Mouse (Mus musculus) neural tube, embryonic 12.5 days (tissue): ENCODE data around the gene Ugt2b1. TPM values are rescaled to one million over a fixed set of nuclear protein-coding genes. Genes with fewer than 3 reads are reported as not detected.
"Not testable (repeated sequence)": the region's sequence is repeated elsewhere in the genome, so short reads cannot be mapped to it uniquely, and the experiment has no call there.

Experiments
- ATAC-seq: fragments of 200-750 bp; cut with Nextera tagmentation; 2 replicates; pipeline ENCODE4 v1.8.0; 2017; ENCODE audit warnings: low read depth, mild to moderate bottlenecking, moderate TSS enrichment, moderate library complexity; ENCODE audit not compliant: low FRiP score
- H3K27ac ChIP-seq: fragments of 300-500 bp; sonication (generic); 2 replicates; pipeline ENCODE4 v1.5.1; 2016
- H3K27me3 ChIP-seq: fragments of 300-500 bp; sonication (generic); replicated peaks from 2 replicates; pipeline ENCODE4 v1.6.1; 2016; ENCODE audit warnings: mild to moderate bottlenecking
- H3K36me3 ChIP-seq: fragments of 300-500 bp; sonication (generic); 2 replicates; pipeline ENCODE4 v1.6.1; 2016; ENCODE audit warnings: mild to moderate bottlenecking
- H3K4me1 ChIP-seq: fragments of 300-500 bp; sonication (generic); 2 replicates; pipeline ENCODE4 v1.6.1; 2016
- H3K4me2 ChIP-seq: fragments of 300-500 bp; sonication (generic); replicated peaks from 2 replicates; pipeline ENCODE4 v1.6.1; 2016; ENCODE audit warnings: mild to moderate bottlenecking
- H3K4me3 ChIP-seq: fragments of 300-500 bp; sonication (generic); 2 replicates; pipeline ENCODE4 v1.5.1; 2016
- H3K9ac ChIP-seq: fragments of 300-500 bp; sonication (generic); 2 replicates; pipeline ENCODE4 v1.6.1; 2016; ENCODE audit warnings: mild to moderate bottlenecking
- H3K9me3 ChIP-seq: fragments of 300-500 bp; sonication (generic); 2 replicates; pipeline ENCODE4 v1.6.1; 2016; ENCODE audit warnings: mild to moderate bottlenecking
- WGBS: fragments of 180-500 bp; shearing (Covaris S2); methylation state at CpG from one replicate; pipeline ENCODE4 v1.1.7; 2016; 5-methylcytosine and 5-hydroxymethylcytosine counted together
- polyA plus RNA-seq: library from polyadenylated mRNA; unstranded; fragments of >200 nt; fragmentation: Nextera tagmentation; extraction: Ambion mirVana; gene quantifications from 2 replicates; pipeline ENCODE4 v1.2.1, GENCODE M21; 2016

The Ugt2b1 gene
- not detected in 2 replicates for polyA plus RNA-seq

DNA sequence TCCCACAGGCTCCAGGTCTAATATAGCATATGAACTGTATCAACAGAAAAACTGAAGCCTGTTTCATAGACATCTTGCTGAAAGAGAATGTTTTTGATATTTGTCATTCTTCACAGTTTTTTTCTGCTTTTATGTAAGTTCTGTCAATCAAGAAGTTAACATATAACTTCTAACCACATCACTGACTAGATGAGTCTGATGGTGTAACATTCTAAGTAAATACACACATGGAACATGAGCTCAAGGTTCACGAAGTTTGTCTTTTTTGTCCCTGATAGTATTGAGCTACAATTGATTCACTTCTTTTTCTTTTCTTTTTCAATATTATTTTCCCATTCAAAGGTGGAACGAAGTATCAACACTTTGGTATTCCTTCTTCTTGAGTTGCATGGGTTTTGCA, at the start of gene Ugt2b1:
Gene Ugt2b1 (minus strand): TSS at position 105 of the 400 bp plus-strand sequence.
- ATAC-seq: no peak

DNA sequence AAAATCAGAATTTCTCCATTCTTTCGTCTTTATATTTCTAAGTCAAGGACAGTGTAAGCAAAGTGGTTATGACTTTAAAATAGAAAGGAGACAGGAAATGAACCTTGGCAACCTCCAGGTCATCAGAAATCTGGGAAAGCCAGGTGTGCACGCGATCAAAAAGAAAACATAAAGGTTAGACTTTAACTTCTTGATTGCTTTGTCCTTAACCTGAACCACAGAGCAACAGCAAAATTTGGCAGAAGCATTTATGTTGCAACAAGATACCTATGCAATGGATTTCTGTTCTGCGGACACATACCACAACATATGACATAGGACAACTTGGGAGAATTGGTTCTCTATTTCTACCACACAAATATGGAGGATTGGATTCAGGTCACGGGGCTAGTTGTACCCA, 40.9 kb upstream of the Ugt2b1 start:
- H3K27me3 ChIP-seq, H3K27ac ChIP-seq, H3K36me3 ChIP-seq, H3K9ac ChIP-seq, ATAC-seq, H3K4me2 ChIP-seq, H3K4me3 ChIP-seq, H3K9me3 ChIP-seq, H3K4me1 ChIP-seq: not testable (repeated sequence)
- 92% methylated on average over 5 of the region's 5 CpGs for WGBS

More for the DNA sequence above, at the start of gene Ugt2b1:
- no peak within 1 kb of the TSS for H3K4me2 ChIP-seq
- no peak within 1 kb of the TSS for H3K4me3 ChIP-seq
- no peak within 1 kb of the TSS for H3K27ac ChIP-seq
- H3K36me3 ChIP-seq: no peaks in the 10 kb centered on the region
- no peaks in the 10 kb centered on the region for H3K4me1 ChIP-seq
- 81% methylated on average over 2 of the region's 2 CpGs for WGBS
- no peaks in the 10 kb centered on the region for H3K27me3 ChIP-seq
- no peaks in the 10 kb centered on the region for H3K9me3 ChIP-seq
- H3K9ac ChIP-seq: no peak within 1 kb of the TSS

GRCm38 (mm10) chr5:86962849-86963248, 36.5 kb upstream of the Ugt2b1 start:
- H3K27ac ChIP-seq, H3K4me3 ChIP-seq, H3K9ac ChIP-seq, ATAC-seq, H3K9me3 ChIP-seq, H3K36me3 ChIP-seq, H3K27me3 ChIP-seq, H3K4me2 ChIP-seq, H3K4me1 ChIP-seq: not testable (repeated sequence)
- 10% methylated on average over 1 of the region's 1 CpGs for WGBS

GRCm38 (mm10) chr5:86961587-86962358, 35.4 kb upstream of the Ugt2b1 start:
- no peaks in the 10 kb centered on the region for H3K27me3 ChIP-seq
- H3K4me2 ChIP-seq: no peak overlapping the region
- WGBS: 80% methylated on average over 3 of the region's 3 CpGs
- no peak overlapping the region for H3K4me3 ChIP-seq
- H3K9ac ChIP-seq: no peak overlapping the region
- no peaks in the 10 kb centered on the region for H3K4me1 ChIP-seq
- no peak for ATAC-seq
- no peaks in the 10 kb centered on the region for H3K9me3 ChIP-seq
- H3K36me3 ChIP-seq: no peaks in the 10 kb centered on the region
- H3K27ac ChIP-seq: no peak overlapping the region

- Histone ChIP-seq H3K9me3 (no peaks in the 10 kb centered on the region), H3K4me1 (no peaks in the 10 kb centered on the region), H3K4me2 (no peak overlapping the region), H3K4me3 (no peak overlapping the region), H3K27me3 (no peaks in the 10 kb centered on the region), H3K36me3 (no peaks in the 10 kb centered on the region), H3K27ac (no peak overlapping the region), H3K9ac (no peak overlapping the region)
- WGBS: 70% methylated on average over 3 of the region's 3 CpGs
- no peak for ATAC-seq
Observed at GRCm38 (mm10) chr5:86960504-86960903, 34.2 kb upstream of the Ugt2b1 start.

DNA sequence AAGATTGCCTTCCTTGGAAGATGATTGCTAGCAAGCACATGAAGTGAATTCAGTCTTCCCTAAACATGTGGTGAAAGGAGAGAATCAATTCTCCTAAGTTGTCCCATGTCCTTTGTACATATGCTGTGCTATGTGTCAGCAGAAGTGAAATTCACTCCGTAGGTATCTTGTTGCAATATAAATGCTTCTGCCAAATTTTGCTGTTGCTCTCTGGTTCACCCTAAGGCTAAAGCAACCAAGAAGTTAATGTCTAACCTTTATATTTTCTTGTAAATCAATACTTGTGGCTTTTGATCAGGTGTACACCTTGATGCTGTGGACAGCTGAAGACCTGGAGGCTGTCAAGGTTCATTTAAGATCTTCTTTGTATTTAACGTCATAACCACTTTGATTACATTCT, 15.8 kb upstream of the Ugt2b1 start:
- Histone ChIP-seq H3K9me3 (no peaks in the 10 kb centered on the region), H3K4me3 (no peak overlapping the region), H3K36me3 (no peaks in the 10 kb centered on the region), H3K27ac (no peak overlapping the region), H3K4me1 (no peaks in the 10 kb centered on the region), H3K9ac (no peak overlapping the region), H3K4me2 (no peak overlapping the region), H3K27me3 (no peaks in the 10 kb centered on the region)
- no peak for ATAC-seq
- WGBS: 91% methylated on average over 2 of the region's 2 CpGs

DNA sequence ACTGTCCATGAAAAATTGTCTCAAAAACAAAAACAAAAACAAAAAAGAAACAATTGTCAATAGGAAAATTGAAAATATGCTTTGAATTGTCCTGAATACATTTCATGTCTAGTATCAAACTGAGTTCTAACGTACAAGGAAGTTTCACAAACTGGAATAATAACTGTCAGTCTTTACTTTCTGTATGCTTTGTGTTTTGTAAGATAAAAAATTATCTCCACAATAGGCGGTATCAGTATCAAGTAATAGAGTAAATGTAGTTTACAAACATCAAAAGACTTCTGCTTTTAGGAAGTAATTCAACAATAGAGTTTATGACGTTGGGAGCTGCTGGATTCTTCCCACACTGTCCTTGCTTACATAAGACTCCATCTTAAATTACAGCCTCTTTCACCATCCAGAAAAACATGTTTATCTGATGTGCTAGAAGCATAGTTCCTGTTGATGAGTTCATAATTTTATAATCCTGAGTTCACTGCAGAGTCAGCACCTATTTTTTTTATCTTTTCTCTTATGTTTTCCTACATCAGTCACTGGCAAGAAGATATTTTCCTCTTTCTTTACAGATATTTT, 5.6 kb downstream of the Ugt2b1 start:
- Histone ChIP-seq H3K9ac (no peak overlapping the region), H3K4me2 (no peak overlapping the region), H3K36me3 (no peaks in the 10 kb centered on the region), H3K9me3 (no peaks in the 10 kb centered on the region), H3K4me3 (no peak overlapping the region), H3K27me3 (no peaks in the 10 kb centered on the region), H3K27ac (no peak overlapping the region), H3K4me1 (no peaks in the 10 kb centered on the region)
- ATAC-seq: no peak
- 77% methylated on average over 3 of the region's 3 CpGs for WGBS

DNA sequence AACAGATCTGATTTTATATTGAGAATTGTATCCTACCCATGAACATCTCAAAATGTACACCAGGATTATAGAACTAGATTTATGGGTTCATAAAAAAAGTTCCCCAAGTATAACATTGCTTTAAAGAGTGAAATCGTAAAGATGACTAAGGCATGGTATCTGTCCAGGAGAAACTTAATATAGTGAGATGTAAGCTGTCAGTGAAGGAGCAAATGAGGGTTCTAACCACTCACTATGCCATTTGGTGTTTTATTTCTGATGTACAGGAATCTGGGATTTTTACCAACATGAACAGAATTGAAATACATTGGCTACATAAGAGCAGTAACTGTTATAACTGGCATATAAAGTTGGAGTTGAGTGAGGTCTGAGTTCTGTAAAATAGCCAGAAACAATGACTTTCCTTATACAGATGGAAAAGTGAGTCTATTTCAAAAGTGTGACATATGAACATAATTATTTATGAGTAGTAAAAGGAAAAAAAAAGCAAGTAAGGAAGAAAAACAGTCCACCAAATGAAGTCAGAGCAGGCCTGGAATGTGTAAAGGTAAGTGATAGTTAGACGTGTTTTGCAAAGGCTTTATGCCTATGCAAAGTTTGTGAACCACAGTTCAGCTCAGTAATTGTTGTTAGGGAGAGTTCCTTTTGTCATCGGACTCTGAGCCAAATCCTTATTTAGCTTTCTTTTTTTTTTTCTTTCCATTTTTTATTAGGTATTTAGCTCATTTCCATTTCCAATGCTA, 14.8 kb downstream of the Ugt2b1 start:
- 92% methylated on average over 3 of the region's 3 CpGs for WGBS

DNA sequence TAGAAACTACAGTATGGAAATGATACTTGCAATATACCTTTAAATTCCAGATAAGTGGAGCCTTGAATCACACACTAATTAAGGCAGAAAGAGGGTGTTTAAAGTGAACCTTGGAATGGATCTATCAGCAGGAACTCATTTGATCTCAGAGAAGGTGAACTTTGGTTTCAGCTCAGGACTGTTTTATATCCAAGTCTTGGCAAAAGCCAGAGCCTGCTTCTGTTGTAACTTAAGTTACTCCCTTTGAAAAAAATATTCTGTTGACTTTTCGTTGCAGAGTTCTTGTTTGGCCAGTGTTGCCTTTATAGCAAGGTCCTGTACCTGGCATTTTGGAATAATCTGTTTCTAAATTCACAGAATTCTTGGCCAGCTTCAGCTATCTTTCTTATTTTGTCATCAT, 15.6 kb downstream of the Ugt2b1 start:
- ATAC-seq: no peak
- H3K4me1 ChIP-seq: no peaks in the 10 kb centered on the region
- H3K4me2 ChIP-seq: no peak overlapping the region
- WGBS: 81% methylated on average over 1 of the region's 1 CpGs
- H3K4me3 ChIP-seq: no peak overlapping the region
- no peak overlapping the region for H3K9ac ChIP-seq
- H3K27ac ChIP-seq: no peak overlapping the region
- no peaks in the 10 kb centered on the region for H3K9me3 ChIP-seq
- H3K27me3 ChIP-seq: no peaks in the 10 kb centered on the region
- H3K36me3 ChIP-seq: no peaks in the 10 kb centered on the region

More for the DNA sequence above, 14.8 kb downstream of the Ugt2b1 start:
- Histone ChIP-seq H3K4me2 (no peak overlapping the region), H3K4me1 (no peaks in the 10 kb centered on the region), H3K36me3 (no peaks in the 10 kb centered on the region), H3K4me3 (no peak overlapping the region), H3K9me3 (no peaks in the 10 kb centered on the region), H3K9ac (no peak overlapping the region), H3K27ac (no peak overlapping the region), H3K27me3 (no peaks in the 10 kb centered on the region)
- no peak for ATAC-seq

GRCm38 (mm10) chr5:86906758-86907157, 19.6 kb downstream of the Ugt2b1 start, which contains the start of gene Ugt2b34:
Gene Ugt2b34 (minus strand): TSS chr5:86906937.
- 74% methylated on average over 1 of the region's 1 CpGs for WGBS
- Histone ChIP-seq H3K27ac (no peak within 1 kb of the TSS), H3K36me3 (no peaks in the 10 kb centered on the region), H3K9ac (no peak within 1 kb of the TSS), H3K9me3 (no peaks in the 10 kb centered on the region), H3K27me3 (no peaks in the 10 kb centered on the region), H3K4me1 (no peaks in the 10 kb centered on the region), H3K4me2 (no peak within 1 kb of the TSS), H3K4me3 (no peak within 1 kb of the TSS)
- no peak for ATAC-seq

- WGBS: 86% methylated on average over 1 of the region's 1 CpGs
- no peak for ATAC-seq
- Histone ChIP-seq H3K27ac (no peak overlapping the region), H3K9me3 (0 out of 2 replicates have a peak, but pooled peaks cover 6% of the 10 kb centered on the region), H3K4me1 (no peaks in the 10 kb centered on the region), H3K27me3 (no peaks in the 10 kb centered on the region), H3K4me2 (no peak overlapping the region), H3K36me3 (no peaks in the 10 kb centered on the region), H3K4me3 (no peak overlapping the region), H3K9ac (no peak overlapping the region)
Observed at GRCm38 (mm10) chr5:86889933-86890332, 36.4 kb downstream of the Ugt2b1 start.

GRCm38 (mm10) chr5:86888420-86888819, 37.9 kb downstream of the Ugt2b1 start:
- Histone ChIP-seq H3K9me3 (no peaks in the 10 kb centered on the region), H3K9ac (no peak overlapping the region), H3K27me3 (no peaks in the 10 kb centered on the region), H3K4me2 (no peak overlapping the region), H3K36me3 (no peaks in the 10 kb centered on the region), H3K4me3 (no peak overlapping the region), H3K27ac (no peak overlapping the region), H3K4me1 (no peaks in the 10 kb centered on the region)
- no peak for ATAC-seq
- WGBS: 84% methylated on average over 1 of the region's 1 CpGs
